Mouse (Mus musculus) splenic B cell, adult 2 months (primary cell): ENCODE results near the gene Tdrd1.

Source experiments
- DNase-seq: peaks from one replicate; pipeline ENCODE4 v3.0.0-alpha.2; 2011; ENCODE audit warnings: low read depth, low spot score
- H3K27me3 ChIP-seq: 2 replicates; pipeline ENCODE4 v1.6.1; 2012; ENCODE audit warnings: mild to moderate bottlenecking, low read length, moderate library complexity, mixed read lengths; ENCODE audit not compliant: control insufficient read depth, poor library complexity, insufficient read depth, severe bottlenecking
- H3K36me3 ChIP-seq: 2 replicates; pipeline ENCODE4 v1.6.1; 2012; ENCODE audit warnings: mild to moderate bottlenecking, low read length, moderate library complexity, mixed read lengths; ENCODE audit not compliant: control insufficient read depth, poor library complexity, insufficient read depth, severe bottlenecking

Gene Tdrd1

DNA sequence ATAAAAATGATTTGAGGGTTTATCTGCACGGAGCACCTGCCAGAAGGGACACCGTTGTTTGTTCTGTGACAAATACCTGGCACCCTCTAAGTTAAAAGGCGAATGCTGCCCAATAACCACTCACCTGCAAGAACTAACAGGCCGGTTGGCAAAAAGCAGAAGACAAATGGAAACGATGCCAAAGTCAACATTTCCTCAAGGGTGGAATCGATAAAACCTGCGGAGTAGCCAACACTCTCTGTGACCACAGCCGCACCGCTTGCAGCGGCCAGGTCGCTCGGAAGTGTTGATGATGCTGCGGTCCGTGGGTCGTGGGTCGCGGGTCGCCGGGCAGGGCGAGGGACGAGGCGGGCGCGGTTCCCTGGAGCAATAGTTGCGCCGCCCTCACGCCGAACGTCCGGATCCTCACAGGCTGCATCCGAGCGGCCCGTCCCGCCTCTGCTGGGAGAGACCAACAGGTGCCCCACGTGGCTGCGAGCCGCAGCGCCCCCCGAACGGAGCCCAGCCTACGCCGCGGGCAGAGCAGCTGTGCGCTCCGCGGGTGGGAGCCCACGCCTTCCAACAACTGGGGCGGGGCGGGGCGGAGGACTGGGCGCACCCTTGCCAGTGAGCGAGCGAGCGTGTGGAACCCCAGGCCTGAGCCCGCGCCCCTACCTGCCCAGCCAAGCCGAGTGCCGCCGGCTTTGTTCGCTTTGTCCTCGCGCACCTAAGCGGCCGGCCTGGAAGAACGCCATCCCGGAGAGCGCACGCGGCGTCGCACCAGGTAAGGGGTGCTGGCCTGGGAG lies 48.0 kb downstream of the Tdrd1 start, which contains the start of gene Vwa2:
Gene Vwa2 (plus strand): TSS at position 434 of the 785 bp plus-strand sequence.
- H3K36me3 ChIP-seq: no peaks in the 10 kb centered on the region
- DNase-seq: no peak

DNA sequence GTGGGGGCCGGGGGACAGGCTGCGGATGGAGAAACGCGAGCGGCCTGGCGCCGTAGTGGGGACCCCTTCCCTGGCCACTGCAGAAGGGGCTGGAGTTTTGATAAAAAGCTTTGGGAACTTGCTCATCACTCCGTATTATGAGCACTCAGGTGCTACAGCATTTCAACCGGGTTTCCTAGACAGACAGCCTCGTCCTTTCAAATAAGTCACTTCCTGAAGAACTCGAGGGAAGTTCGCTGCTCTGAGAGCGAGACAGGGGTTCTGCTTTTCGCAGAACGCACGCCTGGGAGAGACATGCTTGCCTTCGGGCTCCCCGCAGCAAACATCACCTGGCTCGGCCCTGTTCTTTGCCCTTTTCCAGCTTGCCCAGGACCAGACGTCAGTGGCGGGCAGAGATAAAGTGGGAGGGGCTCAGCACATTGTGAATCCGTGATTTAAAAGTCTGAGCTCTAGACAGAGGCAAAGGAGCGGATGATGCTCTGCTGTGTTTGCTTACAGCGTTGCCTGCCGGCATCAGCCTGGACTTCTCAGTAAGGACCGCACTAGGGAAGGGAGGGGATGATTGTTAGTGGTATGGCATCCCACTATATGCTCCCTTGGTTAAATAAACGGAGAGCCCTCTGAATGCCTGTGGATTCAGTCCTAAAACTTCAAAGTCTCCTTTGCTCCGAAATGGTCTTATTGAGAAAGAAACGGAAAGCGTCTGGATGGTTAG lies 48.7 kb downstream of the Tdrd1 start:
- Histone ChIP-seq H3K36me3 (no peaks in the 10 kb centered on the region), H3K27me3 (no peaks in the 10 kb centered on the region; the same call in 1 of the 2 replicates)
- DNase-seq: no peak

More for the DNA sequence above, 48.0 kb downstream of the Tdrd1 start, which contains the start of gene Vwa2:
- H3K27me3 ChIP-seq: no peaks in the 10 kb centered on the region; the same call in 1 of the 2 replicates

DNA sequence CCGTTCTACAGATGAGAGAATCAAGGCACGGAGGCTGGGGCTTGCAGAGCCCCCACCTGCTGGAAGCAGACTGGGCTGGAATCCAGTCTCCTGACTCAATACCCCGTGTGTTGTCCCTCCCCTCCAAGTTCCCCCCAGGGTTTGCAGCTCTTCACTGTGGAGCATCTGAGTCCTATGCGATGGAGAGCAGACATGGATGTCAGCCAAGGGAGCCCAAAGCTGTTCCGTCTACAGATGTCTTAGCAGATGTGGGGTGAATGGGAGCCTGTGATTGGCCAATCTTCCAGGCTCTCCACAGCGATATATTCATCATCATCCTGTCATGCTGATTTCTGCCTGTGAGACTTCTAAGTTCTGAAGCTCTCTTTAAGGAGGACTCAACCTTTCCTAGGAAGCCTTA lies 51.4 kb downstream of the Tdrd1 start:
- no peaks in the 10 kb centered on the region for H3K36me3 ChIP-seq
- H3K27me3 ChIP-seq: no peaks in the 10 kb centered on the region; the same call in 1 of the 2 replicates
- no peak for DNase-seq

DNA sequence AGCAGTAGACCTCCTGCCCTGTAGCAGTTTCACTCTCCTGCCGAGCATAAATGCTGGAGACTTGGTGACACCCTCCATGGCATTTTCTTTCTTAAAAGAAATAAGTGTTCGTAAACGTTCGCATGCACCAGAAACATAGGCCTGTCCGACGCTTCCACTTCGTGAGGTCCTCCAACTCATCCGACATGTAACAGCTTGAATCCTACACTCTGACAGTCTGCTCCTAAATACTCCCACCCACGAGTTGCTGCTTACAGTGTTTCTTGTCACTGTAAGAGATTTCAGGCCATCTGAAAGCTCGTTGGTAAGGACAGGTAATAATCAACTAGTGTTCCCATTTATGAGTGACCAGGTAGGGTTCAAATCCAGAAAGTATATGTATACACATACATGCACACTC lies 61.9 kb downstream of the Tdrd1 start:
- DNase-seq: no peak
- Histone ChIP-seq H3K27me3 (no peaks in the 10 kb centered on the region), H3K36me3 (no peaks in the 10 kb centered on the region)

DNA sequence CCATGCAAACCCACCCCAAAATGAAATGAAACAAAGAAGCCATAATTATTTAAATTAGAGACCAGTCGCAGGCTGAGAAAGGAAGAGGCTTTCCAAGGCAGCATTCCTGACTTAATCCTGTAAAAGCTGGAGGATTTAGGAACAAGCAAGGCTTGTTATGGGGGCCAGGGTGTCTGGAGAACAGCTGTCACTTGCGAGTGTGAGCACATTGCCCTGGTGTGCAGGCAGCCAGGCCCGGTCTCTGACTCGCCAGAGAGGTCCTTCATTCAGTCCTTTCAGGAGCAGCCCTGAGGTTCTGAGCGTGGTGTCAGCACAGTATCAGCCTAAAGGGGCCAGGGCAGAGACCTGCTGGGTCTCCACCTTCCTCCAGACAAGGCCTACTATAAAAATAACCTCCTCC lies 62.6 kb downstream of the Tdrd1 start:
- Histone ChIP-seq H3K36me3 (no peaks in the 10 kb centered on the region), H3K27me3 (no peaks in the 10 kb centered on the region)
- DNase-seq: no peak

DNA sequence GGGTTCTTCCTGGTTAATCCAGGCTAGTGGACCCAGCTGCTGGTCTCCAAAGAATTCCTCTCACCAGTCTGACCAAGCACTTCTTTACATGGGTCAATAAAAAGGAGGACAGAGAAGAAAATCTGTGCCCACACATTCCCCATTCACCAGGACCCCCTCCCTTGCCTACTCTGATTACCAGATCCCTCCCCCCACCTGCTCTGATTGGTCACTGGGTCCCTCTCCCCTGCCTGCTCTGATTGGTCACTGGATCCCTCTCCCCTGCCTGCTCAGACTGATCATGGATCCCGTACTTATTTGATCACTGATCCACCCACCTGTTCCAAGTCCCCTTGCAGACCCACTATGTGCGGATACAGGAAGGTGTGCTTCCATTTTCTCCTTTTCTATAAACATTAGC lies 65.4 kb downstream of the Tdrd1 start:
- no peaks in the 10 kb centered on the region for H3K36me3 ChIP-seq
- H3K27me3 ChIP-seq: no peaks in the 10 kb centered on the region
- DNase-seq: no peak

DNA sequence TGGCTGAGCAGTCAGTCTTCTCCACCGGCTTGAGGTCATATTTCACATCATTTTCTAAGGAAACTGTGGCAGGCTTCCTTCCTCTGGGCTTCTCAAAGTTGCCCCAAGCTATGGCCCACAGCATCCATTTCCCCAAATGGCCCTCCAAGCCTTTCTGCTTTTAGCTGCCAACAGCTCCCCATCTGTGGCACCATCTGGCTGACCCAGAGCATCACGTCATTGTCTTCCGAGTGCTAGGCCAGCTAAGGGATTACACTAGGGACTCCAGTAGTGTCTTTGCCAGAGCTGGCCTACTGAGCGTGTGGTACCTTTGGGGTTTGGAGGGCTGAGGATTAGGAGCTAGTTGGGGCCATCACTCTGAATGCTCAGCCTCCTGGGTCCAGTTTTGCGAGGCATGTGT lies 66.6 kb downstream of the Tdrd1 start:
- DNase-seq: no peak
- no peaks in the 10 kb centered on the region for H3K36me3 ChIP-seq

DNA sequence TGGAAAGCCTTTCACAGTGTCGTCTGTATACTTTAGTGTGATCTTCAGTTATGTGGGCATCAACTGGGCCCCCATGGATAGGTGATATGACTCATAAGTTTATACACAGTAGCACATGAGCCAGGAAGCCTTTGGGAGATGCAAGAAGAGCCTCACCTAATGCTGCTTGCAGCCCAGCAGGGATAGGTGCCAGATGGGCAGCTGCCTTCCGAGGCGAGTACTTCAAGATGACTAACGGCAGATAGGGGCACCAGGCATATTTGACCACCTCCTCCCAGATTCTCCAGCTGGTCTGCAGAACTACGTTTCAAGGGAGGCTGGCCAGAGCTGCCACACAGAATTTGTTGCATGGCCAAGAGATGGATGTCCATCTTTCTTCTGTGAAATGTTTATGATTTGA lies 67.3 kb downstream of the Tdrd1 start:
- DNase-seq: no peak

More for the DNA sequence above, 66.6 kb downstream of the Tdrd1 start:
- no peaks in the 10 kb centered on the region for H3K27me3 ChIP-seq

DNA sequence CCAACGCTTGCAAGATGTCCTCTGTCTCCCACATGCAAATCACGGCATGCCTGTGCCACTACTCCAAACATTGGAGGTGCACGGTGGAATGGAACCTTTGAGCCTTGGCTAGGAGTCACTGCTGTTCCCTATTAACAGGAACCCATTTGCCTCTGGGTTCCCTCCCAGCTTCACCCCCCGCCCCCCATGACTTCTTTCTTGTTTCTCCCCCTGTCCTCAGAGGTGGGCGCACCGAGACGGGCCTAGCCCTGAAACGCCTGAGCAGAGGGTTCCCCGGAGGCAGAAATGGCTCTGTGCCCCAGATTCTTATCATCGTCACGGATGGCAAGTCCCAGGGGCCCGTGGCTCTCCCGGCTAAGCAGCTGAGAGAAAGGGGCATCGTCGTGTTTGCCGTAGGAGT lies 71.6 kb downstream of the Tdrd1 start:
- Histone ChIP-seq H3K27me3 (no peaks in the 10 kb centered on the region), H3K36me3 (no peaks in the 10 kb centered on the region)
- no peak for DNase-seq

More for the DNA sequence above, 67.3 kb downstream of the Tdrd1 start:
- Histone ChIP-seq H3K36me3 (no peaks in the 10 kb centered on the region), H3K27me3 (no peaks in the 10 kb centered on the region)

DNA sequence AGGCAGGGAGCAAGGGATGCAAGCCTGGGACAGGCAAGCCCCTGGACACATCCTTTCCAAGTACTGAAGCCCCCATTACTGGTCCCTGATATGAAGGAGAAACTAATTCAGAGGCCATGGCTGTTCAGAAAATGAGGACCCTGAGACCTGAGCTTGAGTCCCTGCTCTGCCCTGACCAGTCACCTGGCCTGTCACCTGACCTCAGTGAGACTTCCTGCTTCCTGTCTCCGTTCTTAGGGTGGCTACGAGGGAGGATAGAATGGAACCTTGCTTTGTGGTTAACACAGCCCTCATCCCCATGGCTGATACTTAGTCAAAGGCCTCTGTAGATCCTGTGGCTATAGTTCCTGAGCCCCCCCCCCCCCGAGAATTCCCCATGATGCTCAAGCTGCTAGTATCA lies 78.1 kb downstream of the Tdrd1 start:
- no peak for DNase-seq
- Histone ChIP-seq H3K27me3 (no peaks in the 10 kb centered on the region), H3K36me3 (no peaks in the 10 kb centered on the region)

DNA sequence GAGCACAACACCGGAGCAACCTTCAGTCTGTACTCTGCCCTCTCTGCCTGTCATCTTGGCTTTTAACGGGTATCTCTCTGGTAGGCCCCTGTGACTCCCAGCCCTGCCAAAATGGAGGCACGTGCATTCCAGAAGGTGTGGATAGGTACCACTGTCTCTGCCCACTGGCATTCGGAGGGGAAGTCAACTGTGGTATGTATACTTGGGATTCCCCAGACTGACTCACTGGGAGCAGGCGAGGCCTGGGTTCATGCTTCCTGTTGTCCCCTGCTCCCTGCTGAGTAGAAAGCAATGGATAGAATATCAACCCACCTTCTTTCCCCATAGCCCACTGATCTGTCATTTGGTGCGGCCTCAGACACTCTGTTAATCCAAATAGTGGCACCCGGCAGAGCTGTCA lies 79.4 kb downstream of the Tdrd1 start:
- Histone ChIP-seq H3K36me3 (no peaks in the 10 kb centered on the region), H3K27me3 (no peaks in the 10 kb centered on the region)
- no peak for DNase-seq

DNA sequence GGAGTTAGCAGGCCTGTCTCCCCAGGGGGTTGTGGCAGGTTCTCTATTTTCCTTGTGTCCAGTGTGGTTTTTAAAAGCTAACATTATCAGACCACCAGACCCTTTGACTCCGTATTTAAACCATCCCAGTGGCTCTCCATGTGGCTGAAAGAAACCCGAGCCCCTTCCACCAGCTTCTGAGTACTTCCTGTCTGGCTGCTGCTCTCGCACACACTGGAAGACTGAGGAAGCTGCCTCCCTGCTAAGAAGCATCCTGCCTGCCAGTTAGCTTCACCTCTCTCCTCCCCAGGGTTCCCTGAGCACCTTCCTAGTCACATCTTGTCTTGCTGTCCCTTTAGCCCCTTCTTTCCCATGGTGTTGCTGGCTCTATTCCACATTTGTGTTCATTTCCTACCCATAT lies 81.8 kb downstream of the Tdrd1 start:
- DNase-seq: no peak
- Histone ChIP-seq H3K36me3 (no peaks in the 10 kb centered on the region), H3K27me3 (no peaks in the 10 kb centered on the region)

DNA sequence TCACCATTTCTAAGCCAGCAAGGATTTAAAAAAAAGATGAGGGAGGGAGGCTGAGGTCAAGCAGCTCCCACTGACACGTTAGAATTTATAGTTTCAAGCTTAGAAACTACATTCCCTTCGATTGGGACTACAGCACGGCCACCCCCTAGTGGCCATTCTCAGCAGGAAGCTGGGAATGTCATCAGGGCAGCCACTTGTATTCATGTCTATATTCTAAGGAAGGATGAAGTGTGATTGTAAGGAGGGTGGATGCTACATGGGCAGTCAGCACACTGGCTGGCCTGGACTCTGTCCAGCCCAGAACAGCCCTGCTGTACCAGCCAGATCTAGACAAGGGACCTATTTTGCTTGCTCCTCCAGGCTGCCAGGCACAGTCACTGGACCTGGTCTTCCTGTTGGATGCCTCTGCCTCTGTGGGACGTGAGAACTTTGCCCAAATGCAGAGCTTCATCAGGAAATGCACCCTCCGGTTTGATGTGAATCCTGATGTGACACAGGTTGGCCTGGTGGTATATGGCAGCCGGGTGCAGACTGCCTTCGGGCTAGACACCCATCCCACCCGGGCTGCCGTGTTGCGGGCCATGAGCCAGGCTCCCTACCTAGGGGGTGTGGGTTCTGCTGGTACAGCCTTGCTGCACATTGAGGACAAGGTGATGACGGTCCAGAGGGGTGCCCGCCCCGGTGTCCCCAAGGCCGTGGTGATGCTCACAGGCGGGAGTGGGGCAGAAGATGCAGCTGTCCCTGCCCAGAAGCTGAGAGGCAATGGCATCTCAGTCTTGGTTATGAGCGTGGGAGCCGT lies 82.7 kb downstream of the Tdrd1 start:
- H3K27me3 ChIP-seq: no peaks in the 10 kb centered on the region
- DNase-seq: peak; percentile 51
- no peaks in the 10 kb centered on the region for H3K36me3 ChIP-seq

DNA sequence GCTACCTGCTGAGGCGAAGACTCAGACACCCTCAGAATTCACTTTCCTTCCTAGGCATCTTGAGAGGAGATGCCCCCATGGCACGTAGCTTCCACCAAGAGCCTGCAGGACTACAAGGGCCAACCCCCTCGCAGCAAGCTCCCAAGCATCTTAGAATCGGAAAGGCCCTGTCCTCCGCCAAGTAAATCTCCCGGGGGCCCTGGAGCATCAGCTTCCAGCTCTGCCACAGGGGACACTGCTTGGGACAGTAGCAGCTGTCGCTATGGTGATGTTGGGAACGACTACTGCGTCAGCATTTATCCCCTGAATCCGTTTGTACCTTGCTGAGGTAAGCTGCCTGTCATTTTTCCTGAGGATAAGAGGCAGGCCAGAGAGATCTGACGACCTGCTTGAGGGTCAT lies 84.6 kb downstream of the Tdrd1 start:
- H3K27me3 ChIP-seq: no peaks in the 10 kb centered on the region
- no peak for DNase-seq
- H3K36me3 ChIP-seq: no peaks in the 10 kb centered on the region

DNA sequence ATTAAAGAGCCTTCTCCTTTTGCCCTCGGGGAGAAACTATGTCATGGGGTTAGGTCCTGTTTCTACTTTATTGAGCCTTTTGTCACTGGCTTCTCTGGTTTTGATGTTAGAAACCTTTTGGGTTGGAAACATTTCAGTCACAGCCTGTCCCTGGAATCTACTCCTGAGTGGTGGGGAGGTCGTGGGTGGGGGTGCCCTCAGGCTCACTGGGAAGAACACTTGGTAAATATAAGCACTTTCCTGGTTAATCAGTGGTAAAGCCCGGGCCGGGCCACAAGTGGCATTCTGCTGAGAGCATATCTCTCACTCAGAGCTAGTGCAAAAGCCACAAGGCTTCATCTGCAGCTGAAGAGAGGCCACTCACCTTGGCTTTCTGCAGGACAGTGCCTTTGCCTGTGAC lies 87.8 kb downstream of the Tdrd1 start:
- DNase-seq: no peak
- no peaks in the 10 kb centered on the region for H3K36me3 ChIP-seq
- H3K27me3 ChIP-seq: no peaks in the 10 kb centered on the region
